Mouse (Mus musculus): ENCODE measurements around the gene Hist1h4h. TPM values are rescaled to one million over a fixed set of nuclear protein-coding genes. Genes with fewer than 3 reads are reported as not detected.
"Not testable (repeated sequence)": the region's sequence is repeated elsewhere in the genome, so short reads cannot be mapped to it uniquely, and the experiment has no call there.

Hist1h4h gene
- polyA plus RNA-seq, 1 experiment from 2014 or later = 6.9 TPM

DNA sequence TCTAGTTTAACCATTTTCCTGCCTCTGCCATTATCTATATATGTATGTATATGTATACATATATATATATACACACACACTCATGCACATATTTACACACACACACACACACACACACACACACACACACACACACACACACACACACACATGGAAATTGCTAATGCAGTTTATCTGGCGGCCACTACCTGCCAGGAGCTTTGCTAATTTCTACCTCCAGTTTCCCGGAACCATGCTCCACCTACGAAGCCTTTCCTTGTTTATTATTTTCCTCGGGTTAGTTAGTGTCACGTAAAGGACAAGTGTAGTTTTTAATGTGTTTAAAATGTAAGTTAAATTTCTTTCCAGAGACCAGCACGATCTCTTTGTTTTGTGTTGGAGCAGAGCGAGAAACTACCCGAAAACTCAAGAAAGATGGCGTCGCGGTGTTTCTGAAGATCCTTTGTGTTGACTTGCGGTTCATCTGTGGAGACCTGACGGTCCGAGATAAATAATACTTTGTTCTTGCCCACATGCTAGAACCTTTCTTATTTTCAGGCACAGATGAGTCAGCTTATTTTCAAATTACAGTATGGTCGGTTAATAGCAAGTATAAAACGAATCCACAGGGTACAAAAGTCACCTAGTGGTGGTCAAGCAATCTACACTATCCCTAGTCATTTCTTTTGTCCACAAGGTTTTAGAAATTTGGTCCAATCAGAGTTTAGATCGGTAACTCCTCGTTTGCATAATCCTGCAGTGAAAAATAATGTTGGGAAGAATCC, 32.0 kb downstream of the Hist1h4h start:
- peak overlapping the region; percentile 38 for H3K4me3 ChIP-seq (ENCODE audit: low read depth, low read length)
- peak overlapping the region; percentile 99 for H3K27ac ChIP-seq (ENCODE audit: low read depth)
- peak overlapping the region; percentile 73 for H3K9ac ChIP-seq (ENCODE audit: low read length)
- no peaks in the 10 kb centered on the region for H3K4me1 ChIP-seq (replicated peaks; ENCODE audit: control insufficient read depth, insufficient read depth, low read length)
- no peaks in the 10 kb centered on the region for H3K36me3 ChIP-seq (ENCODE audit: control insufficient read depth, insufficient read depth, low read length)
- DNase-seq (ENCODE audit: low spot score) = peak; percentile 72
- no peaks in the 10 kb centered on the region for H3K27me3 ChIP-seq (replicated peaks; ENCODE audit: control insufficient read depth, insufficient read depth, low read length)
- H3K9me3 ChIP-seq (ENCODE audit: control insufficient read depth, low read length) = no peaks in the 10 kb centered on the region
- ATAC-seq (replicated peaks; ENCODE audit: low FRiP score, low TSS enrichment, low read depth) = peak; percentile 72
- peak overlapping the region; percentile 92 for H3K4me2 ChIP-seq (ENCODE audit: low read length)
- WGBS = 3% methylated on average over 18 of the region's 18 CpGs

DNA sequence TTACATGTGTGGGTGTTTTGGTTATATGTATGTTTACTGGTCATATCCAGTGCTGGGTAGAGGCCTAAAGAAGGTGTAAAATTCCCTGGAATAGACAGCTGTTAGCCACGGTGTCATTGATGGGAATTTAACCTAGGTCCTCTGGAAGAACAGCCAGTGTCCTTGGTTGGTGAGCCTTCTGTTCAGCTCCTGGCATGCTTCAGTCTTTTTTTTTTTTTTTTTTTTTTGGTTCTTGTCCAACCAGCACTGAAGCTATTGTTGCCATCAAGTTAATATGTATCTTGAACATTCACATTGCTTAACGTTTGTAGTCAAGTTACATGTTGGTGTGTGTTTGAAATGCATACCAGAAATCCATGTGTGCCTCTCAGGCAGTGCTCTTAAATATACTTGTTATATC, 33.6 kb downstream of the Hist1h4h start:
- 82% methylated on average over 2 of the region's 2 CpGs for WGBS
- Histone ChIP-seq H3K9me3 (ENCODE audit: control insufficient read depth, low read length) (no peaks in the 10 kb centered on the region), H3K27ac (ENCODE audit: low read depth) (no peak overlapping the region), H3K4me1 (replicated peaks; ENCODE audit: control insufficient read depth, insufficient read depth, low read length) (no peaks in the 10 kb centered on the region), H3K27me3 (replicated peaks; ENCODE audit: control insufficient read depth, insufficient read depth, low read length) (no peaks in the 10 kb centered on the region), H3K4me2 (ENCODE audit: low read length) (no peak overlapping the region), H3K36me3 (ENCODE audit: control insufficient read depth, insufficient read depth, low read length) (no peaks in the 10 kb centered on the region), H3K4me3 (ENCODE audit: low read depth, low read length) (no peak overlapping the region), H3K9ac (ENCODE audit: low read length) (no peak overlapping the region)
- DNase-seq (ENCODE audit: low spot score) (no peak), ATAC-seq (replicated peaks; ENCODE audit: low FRiP score, low TSS enrichment, low read depth) (no peak)

DNA sequence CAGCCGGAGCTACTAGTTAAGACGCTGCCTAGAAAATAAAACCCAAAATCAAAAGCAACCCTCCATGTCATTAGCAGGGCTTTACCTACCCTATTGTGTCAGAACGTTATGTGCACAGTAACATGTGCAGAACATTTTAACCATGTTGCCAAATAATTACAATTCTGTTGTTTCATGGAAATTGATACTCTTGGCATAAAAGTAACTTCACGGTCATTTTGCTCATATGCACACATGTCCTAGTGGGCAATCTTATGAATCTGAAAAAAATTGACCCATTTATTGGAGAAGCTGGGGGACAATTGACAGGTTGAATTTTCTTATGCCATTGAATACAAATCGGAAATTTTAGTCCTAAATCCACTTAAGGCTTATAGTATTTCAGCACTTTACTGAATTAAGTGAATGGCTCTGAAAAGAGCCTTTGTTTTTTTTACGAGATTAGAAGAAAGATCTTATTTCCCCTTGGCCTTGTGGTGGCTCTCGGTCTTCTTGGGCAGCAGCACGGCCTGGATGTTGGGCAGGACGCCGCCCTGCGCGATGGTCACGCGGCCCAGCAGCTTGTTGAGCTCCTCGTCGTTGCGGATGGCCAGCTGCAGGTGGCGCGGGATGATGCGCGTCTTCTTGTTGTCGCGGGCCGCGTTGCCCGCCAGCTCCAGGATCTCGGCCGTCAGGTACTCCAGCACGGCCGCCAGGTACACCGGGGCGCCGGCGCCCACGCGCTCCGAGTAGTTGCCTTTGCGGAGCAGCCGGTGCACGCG, 39.6 kb downstream of the Hist1h4h start:
- not testable (repeated sequence) for DNase-seq (ENCODE audit: low spot score); H3K9me3 ChIP-seq (ENCODE audit: control insufficient read depth, low read length); H3K4me1 ChIP-seq (replicated peaks; ENCODE audit: control insufficient read depth, insufficient read depth, low read length); H3K27me3 ChIP-seq (replicated peaks; ENCODE audit: control insufficient read depth, insufficient read depth, low read length); ATAC-seq (replicated peaks; ENCODE audit: low FRiP score, low TSS enrichment, low read depth); H3K36me3 ChIP-seq (ENCODE audit: control insufficient read depth, insufficient read depth, low read length)
- peak overlapping the region; percentile 59 for H3K9ac ChIP-seq (ENCODE audit: low read length)
- peak overlapping the region; percentile 51 for H3K4me2 ChIP-seq (ENCODE audit: low read length)
- 4% methylated on average over 20 of the region's 41 CpGs for WGBS
- peak overlapping the region; percentile 98 for H3K27ac ChIP-seq (ENCODE audit: low read depth)
- peak overlapping the region; percentile 59 for H3K4me3 ChIP-seq (ENCODE audit: low read depth, low read length)

DNA sequence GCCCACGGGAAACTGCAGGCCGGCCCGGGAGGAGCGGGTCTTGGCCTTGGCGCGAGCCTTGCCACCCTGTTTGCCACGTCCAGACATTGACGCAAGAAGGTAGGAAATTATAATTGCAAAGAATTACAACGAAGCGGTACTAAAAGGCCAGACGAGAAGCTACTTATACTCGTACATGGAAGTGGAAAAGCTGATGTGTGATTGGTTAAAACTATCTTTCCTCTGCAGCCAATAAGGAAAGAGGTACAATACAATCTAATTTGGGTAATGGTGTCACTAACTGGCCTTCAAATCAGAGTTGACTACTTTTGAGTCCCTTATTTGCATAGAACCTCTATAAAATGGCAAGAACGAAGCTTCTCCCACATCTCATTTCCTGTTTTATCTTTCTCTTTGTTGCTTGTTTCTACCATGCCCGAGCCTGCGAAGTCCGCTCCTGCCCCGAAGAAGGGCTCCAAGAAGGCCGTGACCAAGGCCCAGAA, 40.2 kb downstream of the Hist1h4h start, which contains the start of the genes Hist1h2ae and Hist1h2bg:
Gene Hist1h2ae, minus strand, starts transcription at position 199 of the 482 bp plus-strand sequence.
Gene Hist1h2bg, plus strand, starts transcription at position 375 of the 482 bp plus-strand sequence.
- ATAC-seq (replicated peaks; ENCODE audit: low FRiP score, low TSS enrichment, low read depth) (peak; percentile 85), DNase-seq (ENCODE audit: low spot score) (peak; percentile 86)
- Histone ChIP-seq H3K9ac (ENCODE audit: low read length) (peak within 1 kb of the TSS; percentile 83), H3K4me1 (replicated peaks; ENCODE audit: control insufficient read depth, insufficient read depth, low read length) (0 out of 2 replicates have a peak, but pooled peaks cover 3% of the 10 kb centered on the region), H3K27ac (ENCODE audit: low read depth) (peak within 1 kb of the TSS; percentile 98), H3K4me2 (ENCODE audit: low read length) (peak within 1 kb of the TSS; percentile 79), H3K4me3 (ENCODE audit: low read depth, low read length) (peak within 1 kb of the TSS; percentile 59), H3K36me3 (ENCODE audit: control insufficient read depth, insufficient read depth, low read length) (no peaks in the 10 kb centered on the region), H3K27me3 (replicated peaks; ENCODE audit: control insufficient read depth, insufficient read depth, low read length) (no peaks in the 10 kb centered on the region), H3K9me3 (ENCODE audit: control insufficient read depth, low read length) (no peaks in the 10 kb centered on the region)
- under 1% methylated on average over 18 of the region's 18 CpGs for WGBS

DNA sequence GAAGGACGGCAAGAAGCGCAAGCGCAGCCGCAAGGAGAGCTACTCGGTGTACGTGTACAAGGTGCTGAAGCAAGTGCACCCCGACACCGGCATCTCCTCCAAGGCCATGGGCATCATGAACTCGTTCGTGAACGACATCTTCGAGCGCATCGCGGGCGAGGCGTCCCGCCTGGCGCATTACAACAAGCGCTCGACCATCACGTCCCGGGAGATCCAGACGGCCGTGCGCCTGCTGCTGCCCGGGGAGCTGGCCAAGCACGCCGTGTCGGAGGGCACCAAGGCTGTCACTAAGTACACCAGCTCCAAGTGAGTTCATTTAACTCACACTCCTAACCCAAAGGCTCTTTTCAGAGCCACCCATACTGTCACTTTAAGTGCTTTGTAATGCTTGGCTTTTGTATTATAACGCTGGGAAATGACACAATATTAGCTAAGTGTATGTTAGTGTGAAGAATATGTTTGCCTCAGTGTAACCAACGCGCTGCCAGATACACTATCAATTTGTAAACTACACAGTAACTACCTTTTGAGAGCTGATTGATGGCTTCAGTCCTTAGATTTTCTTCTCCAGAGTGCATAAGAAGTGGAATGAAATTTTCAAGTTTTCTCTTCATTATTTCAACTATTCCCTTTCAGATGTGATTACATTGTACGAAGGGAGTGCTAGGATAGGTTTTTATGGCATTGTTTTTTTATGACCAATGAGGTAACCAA, 40.8 kb downstream of the Hist1h4h start:
- Histone ChIP-seq H3K4me3 (ENCODE audit: low read depth, low read length) (peak overlapping the region; percentile 59), H3K4me2 (ENCODE audit: low read length) (peak overlapping the region; percentile 79), H3K9ac (ENCODE audit: low read length) (peak overlapping the region; percentile 83), H3K27ac (ENCODE audit: low read depth) (peak overlapping the region; percentile 98)
- H3K4me1 ChIP-seq (replicated peaks; ENCODE audit: control insufficient read depth, insufficient read depth, low read length); ATAC-seq (replicated peaks; ENCODE audit: low FRiP score, low TSS enrichment, low read depth); H3K36me3 ChIP-seq (ENCODE audit: control insufficient read depth, insufficient read depth, low read length); H3K27me3 ChIP-seq (replicated peaks; ENCODE audit: control insufficient read depth, insufficient read depth, low read length); H3K9me3 ChIP-seq (ENCODE audit: control insufficient read depth, low read length); DNase-seq (ENCODE audit: low spot score): not testable (repeated sequence)
- WGBS = under 1% methylated on average over 12 of the region's 34 CpGs

DNA sequence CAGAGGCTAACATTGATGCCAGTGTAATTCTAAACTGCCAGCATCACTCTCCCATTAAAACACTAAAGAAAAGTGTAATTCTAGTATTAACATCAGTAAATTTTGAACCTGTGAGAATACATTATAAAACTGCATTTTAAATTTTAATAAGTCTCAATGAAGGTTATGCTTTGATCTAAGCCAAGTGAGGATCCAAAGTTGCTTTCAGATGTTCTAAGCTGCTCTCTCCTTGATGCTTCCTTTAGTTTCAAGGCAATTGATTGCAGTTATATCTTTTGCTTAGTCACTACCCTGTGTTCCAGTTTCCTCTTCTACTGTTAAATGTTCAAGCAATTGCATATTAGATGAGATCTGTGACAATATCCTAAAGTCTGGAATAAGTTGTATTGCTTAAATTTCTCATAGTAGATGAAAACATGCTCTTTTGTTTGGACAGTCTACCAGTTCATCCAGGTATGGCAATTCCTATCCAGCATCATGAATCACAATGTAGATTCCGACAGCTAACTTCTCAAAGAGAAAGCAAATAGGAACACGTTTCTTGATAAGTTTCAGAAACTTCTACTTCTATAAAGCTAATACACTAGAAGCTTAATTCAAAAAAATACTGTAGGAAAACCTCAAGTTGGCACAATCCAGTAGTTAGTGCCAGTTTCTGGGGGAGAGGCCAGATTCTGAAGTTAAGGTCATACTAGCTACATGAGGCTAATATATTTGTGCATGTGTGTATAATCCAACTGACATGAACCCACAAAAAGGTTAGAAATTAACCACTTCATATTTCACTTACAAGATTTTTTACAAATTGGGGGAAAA, 41.6 kb downstream of the Hist1h4h start:
- ATAC-seq (replicated peaks; ENCODE audit: low FRiP score, low TSS enrichment, low read depth) = no peak
- Histone ChIP-seq H3K4me2 (ENCODE audit: low read length) (peak overlapping the region; percentile 79), H3K9ac (ENCODE audit: low read length) (peak overlapping the region; percentile 83), H3K9me3 (ENCODE audit: control insufficient read depth, low read length) (no peaks in the 10 kb centered on the region), H3K4me1 (replicated peaks; ENCODE audit: control insufficient read depth, insufficient read depth, low read length) (peaks cover 14% of the 10 kb centered on the region), H3K27ac (ENCODE audit: low read depth) (peak overlapping the region; percentile 98), H3K36me3 (ENCODE audit: control insufficient read depth, insufficient read depth, low read length) (no peaks in the 10 kb centered on the region), H3K4me3 (ENCODE audit: low read depth, low read length) (peak overlapping the region; percentile 59), H3K27me3 (replicated peaks; ENCODE audit: control insufficient read depth, insufficient read depth, low read length) (no peaks in the 10 kb centered on the region)
- 19% methylated on average over 2 of the region's 2 CpGs for WGBS
- DNase-seq (ENCODE audit: low spot score) = no peak

DNA sequence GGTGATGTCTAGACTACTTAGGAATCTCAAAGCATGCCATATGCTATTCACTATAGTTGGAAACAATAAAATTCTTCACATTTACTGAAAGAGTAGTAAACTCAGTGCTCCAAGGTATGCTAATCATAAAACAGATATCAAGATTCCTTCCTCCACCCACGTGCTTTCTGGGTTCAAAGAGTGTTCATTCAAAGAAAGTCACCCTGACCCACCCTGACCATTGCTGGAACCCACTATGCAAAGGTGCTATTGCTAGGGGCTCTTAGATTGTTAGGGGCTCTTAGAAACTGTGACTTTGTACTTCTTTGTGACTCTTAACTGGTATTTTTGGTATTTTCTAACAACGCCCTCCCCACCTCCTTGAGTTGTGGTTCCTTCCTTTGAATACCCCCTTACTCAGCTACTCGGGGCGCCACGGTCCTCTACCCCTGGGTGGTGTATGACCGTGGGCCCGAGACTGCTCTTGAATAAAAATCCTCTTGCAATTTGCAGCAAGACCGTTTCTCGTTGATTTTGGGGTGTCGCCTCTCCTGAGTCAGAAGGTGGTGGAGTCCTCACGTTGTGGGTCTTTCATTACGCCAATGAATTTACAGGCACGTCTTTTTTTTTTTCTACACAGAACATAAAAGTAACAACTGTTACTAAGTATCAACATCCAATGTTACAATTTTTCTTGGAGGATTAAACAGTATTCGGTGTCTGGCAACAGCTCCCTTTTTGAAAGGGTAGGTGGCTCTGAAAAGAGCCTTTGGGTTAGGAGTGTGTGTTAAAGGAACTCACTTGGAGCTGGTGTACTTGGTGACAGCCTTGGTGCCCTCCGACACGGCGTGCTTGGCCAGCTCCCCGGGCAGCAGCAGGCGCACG, 42.4 kb downstream of the Hist1h4h start:
- H3K9me3 ChIP-seq (ENCODE audit: control insufficient read depth, low read length); H3K36me3 ChIP-seq (ENCODE audit: control insufficient read depth, insufficient read depth, low read length); ATAC-seq (replicated peaks; ENCODE audit: low FRiP score, low TSS enrichment, low read depth); H3K27me3 ChIP-seq (replicated peaks; ENCODE audit: control insufficient read depth, insufficient read depth, low read length): not testable (repeated sequence)
- Histone ChIP-seq H3K4me3 (ENCODE audit: low read depth, low read length) (peak overlapping the region; percentile 59), H3K27ac (ENCODE audit: low read depth) (peak overlapping the region; percentile 98), H3K4me2 (ENCODE audit: low read length) (peak overlapping the region; percentile 79), H3K9ac (ENCODE audit: low read length) (peak overlapping the region; percentile 83), H3K4me1 (replicated peaks; ENCODE audit: control insufficient read depth, insufficient read depth, low read length) (peaks cover 14% of the 10 kb centered on the region)
- WGBS = 10% methylated on average over 17 of the region's 20 CpGs
- peak; percentile 77 for DNase-seq (ENCODE audit: low spot score)

All from intestine, embryonic 14.5 days (tissue).